Mouse (Mus musculus) CD4-positive, CD25-positive, alpha-beta regulatory T cell, adult 4 months (primary cell): ENCODE measurements around the gene Ssh2. TPM values are rescaled to one million over a fixed set of nuclear protein-coding genes. Genes with fewer than 3 reads are reported as not detected.
"Not testable (repeated sequence)": the region's sequence is repeated elsewhere in the genome, so short reads cannot be mapped to it uniquely, and the experiment has no call there.

Experiments
- ATAC-seq: one replicate; pipeline ENCODE4 v1.8.0; 2017
- polyA plus RNA-seq, 2 experiments: library from polyadenylated mRNA; unstranded; fragments of 100-300 nt; shearing (Covaris generic); gene quantifications; one replicate each; pipeline ENCODE4 v1.2.1; 2017

The Ssh2 gene
- polyA plus RNA-seq, 2 experiments from 2014 or later = 83.8 to 101 TPM

DNA sequence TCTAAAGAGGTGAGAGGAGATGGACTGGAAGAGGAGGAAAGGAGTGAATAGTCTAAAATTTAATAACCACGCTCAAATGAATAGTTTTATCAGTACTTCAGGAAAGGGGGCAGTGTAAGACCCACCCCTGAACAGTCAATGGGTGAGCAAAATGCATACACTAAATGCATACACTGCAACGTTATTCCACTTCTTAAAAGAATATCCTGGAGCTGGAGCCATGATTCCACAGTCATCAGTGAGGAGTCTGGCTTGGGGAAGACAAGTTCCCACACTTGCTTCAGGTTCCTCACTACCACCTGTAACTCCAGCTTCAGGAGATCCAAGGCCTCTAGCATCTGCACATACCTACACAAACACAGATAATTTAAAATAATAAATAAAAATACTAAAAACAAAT lies 133.6 kb downstream of the Ssh2 start:
- no peak for ATAC-seq

DNA sequence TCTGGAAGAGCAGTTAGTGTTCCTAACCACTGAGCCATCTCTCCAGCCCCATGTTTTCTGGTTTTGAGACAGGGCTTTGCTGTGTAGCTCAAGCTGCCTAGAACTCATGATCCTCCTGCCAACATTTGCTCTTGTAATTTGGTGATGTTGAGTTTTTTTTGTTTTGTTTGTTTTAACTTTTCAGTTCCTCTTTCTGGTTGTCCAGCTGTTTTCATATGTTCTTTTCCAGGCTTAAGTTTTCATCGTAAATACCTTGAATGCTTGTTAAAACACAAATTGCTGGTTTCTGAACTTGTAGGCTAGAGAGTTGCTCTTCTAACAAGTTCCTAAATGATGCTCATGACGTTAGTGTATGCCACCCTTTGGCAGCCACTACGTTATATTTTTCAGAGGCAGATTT lies 139.0 kb downstream of the Ssh2 start:
- no peak for ATAC-seq

DNA sequence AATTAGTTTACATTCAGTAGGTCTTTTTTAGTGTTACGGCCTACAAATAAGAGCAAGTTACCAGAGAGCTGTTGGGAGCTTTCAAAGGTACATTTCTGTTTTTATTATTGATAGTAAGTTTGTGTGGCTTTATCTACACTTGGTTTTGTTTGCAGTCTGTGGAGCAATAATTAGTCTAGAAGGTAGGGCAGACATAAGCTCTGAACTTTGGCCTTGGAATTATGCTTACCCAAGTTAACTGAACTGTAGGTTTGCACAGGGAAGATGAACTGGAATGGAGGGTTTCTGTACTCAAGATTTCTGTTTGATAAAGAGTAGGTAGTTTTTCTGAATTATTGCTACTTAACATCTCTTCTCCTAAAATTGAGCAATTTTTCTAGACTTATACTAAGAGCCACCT lies 141.8 kb downstream of the Ssh2 start:
- no peak for ATAC-seq

DNA sequence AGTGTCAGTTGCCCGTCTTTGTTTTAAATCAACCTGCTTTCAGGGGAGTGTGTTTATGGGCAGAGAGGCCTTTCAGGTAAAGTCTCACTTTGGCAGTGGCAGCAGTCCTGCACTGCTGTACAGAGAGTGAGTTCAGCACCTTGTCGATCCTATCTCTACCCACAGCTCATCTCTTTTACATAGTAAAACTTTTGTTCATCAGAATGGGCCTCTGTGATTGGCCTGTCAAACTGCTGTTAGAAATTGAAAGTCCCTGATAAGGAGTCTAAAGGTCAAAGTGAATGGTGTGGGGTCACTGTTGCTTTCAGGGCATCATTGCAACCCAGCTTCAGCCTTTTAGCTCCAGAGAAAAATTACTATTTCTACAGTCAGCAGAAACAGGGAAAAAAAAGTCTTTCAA lies 147.4 kb downstream of the Ssh2 start:
- peak; percentile 58 for ATAC-seq

DNA sequence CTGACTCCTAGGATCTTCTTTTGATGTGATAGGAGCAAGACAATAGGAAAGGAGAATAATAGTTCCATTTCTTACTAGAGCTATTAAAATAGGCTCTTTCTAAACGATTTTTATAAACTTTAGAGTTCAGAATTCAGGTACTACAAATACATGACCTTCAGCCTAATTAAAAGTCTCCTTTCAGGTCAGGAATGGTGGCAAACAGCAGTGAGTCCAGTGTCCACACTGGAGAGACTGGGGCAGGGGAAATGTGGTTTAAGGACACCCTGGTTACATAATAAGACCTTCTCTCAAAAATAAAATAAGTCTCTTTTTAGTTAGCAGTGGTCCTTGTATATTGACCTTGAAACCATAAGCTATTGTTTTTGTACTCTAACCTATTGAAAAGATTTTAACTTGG lies 148.3 kb downstream of the Ssh2 start:
- no peak for ATAC-seq

DNA sequence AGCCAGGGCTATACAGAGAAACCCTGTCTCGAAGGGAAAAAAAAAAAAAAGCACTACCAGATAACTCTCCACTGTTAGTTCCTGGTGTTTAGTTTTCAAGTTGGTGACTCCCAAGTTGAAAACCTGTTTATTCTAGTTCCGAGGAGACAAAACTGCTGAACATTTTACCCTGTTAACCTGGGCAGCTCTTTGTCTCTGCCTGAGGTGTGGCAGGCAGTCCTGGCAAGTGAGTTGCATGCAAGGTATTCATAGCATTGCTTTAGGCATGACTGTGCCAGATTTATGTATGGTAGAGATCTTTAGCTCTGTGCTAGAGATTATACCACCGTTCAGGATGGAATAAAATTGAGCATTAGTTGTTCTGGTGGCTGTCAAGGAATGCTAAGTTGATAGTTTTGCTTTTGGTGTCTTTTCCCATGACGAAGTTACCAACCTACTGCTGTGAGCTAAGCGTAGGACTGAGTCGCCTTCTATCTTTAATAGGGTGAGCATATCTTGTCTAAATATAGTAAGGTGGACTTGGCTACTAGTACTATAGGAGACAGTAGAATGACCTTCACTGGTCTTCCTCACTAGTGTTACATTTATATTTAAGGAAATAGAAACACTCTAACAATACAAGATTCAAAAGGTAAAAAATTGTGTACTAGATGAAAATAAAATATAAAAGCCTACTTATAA lies 149.8 kb downstream of the Ssh2 start:
- ATAC-seq = no peak

DNA sequence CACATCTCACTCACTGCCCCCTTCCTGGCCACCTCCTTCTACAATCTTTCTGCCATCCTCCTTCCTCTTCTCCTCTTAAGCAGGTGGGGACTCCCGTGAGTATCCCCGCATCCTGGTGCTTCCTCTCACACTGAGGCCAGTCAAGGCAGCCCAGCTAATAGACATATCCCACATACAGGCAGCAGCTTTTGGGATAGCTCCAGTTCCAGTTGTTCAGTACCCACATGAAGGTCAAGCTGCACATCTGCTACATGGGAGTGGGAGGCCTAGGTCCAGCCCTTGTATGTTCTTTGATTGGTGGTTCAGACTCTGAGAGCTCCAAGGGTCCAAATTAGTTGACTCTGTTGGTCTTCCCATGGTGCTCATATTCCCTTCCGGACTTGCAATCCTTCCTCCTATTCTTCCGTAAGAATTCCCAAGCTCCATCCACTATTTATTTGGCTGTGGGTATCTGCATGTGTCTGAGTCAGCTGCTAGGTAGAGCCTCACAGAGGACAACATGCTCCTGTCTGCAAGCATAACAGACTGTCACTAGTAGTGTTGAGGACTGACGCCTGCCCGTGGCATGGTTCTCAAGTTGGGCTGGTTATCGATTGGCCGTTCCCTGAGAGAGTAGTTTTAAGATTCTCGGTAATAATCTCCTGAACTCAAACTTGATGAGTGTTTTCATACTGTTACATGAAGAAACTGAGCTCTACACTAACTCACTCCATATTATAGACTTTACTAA lies 151.6 kb downstream of the Ssh2 start:
- ATAC-seq = no peak

DNA sequence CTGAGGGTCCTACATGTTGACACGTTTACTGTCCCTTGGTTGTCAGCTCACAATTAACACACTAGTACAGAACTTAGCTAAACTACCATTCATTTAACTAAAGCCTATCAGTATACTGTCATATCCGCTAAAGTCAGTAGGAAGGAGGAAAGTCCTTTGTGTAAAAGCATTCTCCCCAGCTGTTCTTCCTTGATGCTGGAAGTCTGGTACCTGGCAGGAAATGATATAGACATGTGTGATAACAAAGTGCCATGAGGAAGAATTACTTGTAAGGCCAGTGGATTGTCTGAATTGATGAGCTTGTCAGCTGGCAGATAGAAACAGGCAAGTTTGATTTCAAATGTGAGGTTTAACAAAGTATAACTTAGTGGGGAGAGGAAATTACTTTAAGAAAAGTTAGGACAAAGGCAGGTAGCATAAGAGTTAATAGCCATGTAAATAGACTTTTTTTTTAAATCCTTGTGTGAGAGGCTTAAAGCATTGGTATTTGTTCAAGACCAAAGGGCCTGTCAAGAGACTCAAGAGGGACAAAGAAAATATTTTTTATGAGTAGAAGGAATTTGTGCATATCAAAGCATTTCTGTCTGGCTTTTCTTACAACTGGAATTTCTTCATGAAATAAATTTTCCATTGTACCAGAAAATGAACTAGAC lies 153.2 kb downstream of the Ssh2 start:
- no peak for ATAC-seq

DNA sequence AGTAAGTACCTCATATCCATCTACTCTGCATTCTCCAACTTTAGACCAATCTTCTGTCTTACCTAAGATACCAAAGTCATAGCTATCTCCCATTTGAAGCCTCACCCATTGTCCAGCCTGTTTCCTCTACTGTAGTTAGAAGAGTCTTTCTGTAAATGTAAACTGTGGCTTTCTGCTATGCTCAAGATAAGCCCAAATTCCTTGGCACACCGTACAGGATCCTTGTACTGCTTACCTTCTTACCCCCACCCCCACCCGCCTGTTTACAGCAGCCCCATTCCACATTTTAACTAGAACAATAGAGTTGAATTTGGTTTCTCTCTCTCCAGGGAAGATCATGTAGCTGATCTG lies 153.7 kb downstream of the Ssh2 start:
- no peak for ATAC-seq

DNA sequence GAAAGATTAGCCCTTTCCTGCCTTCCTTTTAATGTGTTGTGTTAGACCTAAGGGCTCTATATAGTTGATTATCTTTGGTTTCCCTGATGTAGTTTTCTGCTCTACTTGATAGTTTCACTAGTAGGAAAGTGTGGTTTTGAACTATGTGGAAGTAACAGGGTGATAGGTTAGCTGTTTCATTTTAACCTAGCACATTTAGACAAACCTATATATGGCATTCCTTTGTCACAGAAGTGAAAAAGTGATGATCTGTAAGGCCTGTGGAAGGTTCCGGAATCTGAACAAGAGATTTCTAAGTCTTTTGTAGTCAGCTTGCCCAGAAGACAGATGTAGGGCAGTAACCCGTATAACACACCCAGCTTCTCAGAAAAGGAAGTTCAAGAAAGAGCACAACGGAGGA lies 155.0 kb downstream of the Ssh2 start:
- ATAC-seq = peak; percentile 70

DNA sequence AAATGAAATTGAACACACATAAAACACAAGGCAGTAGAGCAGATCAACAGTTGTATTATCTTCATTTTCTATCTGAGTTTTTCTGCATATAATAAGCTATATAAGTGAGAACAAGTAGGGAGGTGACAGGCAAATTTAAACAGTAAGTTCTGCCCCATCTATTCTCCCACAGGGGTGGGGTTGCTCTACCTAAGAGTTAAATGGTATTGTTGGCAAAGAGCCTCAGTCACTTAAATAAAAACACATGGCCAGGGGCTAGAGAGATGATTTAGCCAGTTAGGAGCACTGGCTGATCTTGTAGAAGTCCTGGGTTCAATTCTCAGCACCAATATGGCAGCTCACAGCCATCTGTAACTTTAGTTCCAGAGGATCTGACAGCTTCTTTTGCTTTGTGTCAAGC lies 155.6 kb downstream of the Ssh2 start:
- peak; percentile 23 for ATAC-seq

DNA sequence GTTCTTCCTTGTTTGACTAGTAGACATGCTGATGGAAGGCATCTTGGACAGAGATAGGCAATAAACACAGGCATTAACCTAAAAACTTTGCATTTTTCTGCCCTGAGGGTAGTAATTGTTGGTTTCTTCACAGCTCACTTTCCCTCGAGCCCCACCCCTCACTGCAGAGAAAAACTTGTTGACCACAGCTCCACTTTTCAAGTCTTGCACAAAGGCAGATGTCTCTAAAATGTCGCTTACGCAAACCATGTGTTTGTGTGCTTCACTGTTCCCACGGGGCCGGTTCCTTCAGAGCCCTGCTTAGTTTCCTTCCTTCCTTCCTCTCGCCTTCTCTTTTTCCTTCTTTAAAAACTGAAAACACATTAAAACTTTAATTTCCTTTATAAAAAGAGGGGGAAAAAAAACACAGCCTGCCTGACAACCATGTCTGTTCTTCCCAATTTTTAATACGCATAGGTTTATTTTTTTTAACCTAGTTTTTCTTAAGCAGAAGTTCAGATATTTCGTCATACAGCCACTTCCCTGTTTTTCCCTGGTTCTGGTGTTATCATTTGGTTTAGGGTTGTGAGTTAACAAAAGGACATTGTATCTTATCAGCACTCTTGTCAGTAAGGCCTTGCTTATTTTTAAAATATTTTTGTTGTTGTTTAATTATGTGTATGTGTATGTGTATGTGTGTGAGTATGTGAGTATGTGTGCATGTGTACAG lies 156.3 kb downstream of the Ssh2 start:
- peak; percentile 42 for ATAC-seq

DNA sequence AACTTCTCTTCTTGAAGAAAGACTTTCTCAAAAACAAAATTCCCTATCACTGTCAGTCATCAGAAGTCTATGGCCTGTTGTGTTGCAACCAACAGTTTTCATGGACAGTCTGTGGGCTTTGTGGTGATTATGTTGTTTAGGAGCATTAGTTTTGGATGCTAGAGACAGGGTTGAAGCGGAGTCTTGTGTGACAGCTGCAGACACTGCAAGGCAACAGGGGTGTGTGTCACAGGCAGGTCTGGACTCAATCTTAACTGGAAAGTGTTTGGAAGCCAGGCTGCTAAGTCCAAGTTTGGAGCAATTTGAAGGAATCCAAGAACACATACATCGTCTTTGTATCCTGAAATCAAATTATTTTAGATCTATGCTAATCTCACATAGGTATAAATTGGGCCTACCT lies 162.5 kb downstream of the Ssh2 start:
- ATAC-seq = no peak

DNA sequence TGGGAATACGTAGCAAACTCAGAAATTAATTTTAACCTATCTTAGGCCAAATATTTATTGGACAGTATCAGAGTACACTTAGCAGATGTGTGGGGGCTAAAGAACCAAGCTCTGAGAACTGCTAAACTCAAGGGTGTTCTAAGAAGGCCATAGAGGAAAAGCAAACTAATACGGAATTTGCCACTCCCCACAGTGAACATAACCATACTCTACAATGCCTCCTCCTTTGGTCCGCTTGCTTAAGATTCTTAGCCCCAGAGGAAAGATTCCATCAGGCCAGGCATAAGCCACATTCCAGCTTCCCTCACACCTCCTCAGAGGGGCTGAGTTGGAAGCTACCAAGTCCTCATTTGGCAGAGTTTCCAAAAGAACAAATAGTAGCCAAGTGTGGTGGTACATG lies 165.1 kb downstream of the Ssh2 start:
- ATAC-seq = no peak

DNA sequence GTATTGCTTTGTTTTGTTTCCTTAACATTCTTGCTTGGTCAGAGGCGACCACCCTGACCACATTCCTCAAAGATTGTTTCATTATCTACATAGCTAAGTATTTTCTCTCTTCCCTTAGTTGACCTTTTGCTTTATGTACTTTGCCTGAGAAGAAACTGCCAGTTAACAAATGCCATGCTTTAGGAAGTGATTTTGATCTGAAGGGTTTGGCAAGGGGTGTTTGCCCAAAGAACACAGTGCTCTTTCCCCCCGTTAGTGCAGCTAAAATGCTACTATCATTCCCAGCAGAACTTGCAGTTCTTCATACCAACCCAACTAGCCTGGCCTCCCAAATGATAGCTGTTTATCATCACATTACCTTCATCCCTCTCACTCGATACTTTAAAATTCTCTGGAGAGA lies 168.1 kb downstream of the Ssh2 start:
- ATAC-seq = no peak

DNA sequence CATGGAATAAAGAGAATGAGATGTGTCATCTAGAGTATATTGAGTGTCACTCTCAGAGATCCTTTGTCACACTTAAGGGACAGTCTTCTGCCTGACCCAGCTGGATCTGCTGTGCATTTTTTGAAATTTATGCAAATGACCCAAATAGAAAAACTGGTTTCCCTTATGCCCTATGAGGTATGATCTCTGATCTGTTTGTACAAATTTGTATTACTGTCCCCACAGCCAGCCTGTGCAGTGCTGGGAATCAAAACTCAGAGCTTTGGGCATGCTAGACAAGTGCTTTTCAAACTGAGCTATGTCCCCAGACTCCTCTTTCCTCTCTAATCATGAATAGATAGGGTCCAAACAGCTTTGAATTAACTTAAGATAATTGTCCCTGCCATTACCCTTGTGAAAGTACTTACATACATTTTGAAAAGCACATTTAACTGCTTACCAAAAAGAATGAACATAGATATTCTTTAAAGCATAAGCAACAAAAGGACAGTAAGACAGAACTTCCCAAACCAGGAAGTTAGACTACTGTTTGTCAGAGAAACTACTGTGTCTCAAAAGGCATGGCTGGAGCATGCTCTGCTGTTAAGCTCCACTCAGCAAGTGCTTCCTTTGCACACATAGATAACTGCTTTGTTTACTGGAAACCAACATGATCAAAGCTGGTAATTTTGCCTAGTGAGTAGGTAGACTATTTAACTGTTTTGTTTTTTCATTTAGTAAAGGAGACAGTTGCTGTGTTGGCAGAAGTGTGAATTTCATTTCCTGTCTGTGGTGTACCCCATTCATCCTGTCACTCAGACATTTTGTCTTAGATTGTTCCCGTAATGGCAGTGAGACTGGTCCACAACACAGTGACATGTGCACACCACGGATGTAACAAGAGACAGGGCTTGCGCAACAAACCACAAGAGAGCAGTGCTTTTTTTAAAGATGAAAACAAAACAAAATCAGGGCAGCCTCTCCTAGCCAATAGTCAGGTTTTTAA lies 169.9 kb downstream of the Ssh2 start:
- peak; percentile 96 for ATAC-seq

DNA sequence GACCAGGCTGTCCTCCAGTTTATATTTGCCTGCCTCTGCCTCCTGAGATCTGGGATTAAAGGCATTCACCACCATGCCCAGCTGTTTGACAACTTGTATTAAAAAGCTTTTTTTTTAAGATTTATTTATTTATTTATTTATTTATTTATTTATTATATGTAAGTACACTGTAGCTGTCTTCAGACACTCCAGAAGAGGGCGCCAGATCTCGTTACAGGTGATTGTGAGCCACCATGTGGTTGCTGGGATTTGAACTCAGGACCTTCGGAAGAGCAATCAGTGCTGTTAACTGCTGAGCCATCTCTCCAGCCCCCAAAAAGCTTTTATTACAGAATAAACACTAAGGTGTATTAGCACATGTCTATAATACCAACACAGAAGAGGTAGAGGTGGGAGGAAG lies 172.1 kb downstream of the Ssh2 start:
- not testable (repeated sequence) for ATAC-seq

DNA sequence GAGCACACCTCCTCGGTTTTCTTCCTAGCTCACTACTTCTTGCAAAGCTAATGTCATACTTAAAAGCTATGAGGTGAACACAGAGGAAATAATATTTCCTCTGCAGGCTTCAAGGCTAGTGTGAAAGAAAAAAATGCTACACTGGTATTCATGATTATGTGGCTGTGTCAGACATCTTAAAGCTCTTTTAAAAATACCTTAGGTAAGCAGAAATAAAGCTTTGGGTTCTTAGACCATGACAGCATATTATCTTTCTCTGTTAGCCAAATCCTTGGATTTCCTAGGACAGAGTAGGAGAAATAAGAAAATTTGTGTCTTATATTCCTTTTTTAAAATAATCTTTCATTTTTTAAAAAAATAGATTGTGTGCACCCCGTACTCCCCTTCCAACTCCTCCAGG lies 179.5 kb downstream of the Ssh2 start:
- ATAC-seq = no peak

DNA sequence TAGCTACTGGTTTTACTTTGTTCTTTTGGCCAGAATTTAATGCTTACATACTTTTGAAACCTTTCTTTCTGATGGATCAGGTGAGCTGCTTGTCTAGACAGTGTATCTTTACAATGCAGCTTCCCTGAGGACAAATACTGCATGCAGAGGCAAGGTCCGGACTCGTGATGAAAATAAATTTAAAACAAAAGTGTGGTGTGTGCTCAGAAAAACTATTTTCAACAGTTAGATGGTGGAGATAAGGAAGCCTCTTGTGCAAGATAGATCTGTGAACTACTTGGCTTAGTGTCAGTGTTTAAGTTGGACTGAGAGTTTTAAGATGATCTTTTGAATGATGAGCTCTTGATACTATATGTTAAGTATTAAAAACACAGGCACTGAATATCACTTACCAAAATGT lies 186.4 kb downstream of the Ssh2 start:
- ATAC-seq = no peak

DNA sequence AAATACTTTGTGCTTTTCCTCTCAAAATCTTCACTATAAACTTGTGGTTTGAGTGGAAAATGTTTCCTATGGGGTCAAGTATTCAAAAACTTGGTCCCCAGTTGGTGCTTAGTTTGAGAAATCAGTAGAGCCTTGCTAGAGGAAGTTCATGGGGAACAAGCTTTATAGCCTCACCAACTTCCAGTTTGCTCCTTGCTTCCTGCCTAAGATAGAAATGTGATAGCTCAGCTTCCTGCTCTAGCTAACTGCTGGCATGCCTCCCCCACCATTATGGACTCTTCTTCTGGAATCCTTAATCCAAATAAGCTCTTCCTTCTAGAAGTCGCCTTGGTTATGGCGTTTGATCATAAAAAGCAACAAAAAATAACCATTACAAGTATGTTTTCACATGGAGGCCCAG lies 190.2 kb downstream of the Ssh2 start:
- no peak for ATAC-seq

DNA sequence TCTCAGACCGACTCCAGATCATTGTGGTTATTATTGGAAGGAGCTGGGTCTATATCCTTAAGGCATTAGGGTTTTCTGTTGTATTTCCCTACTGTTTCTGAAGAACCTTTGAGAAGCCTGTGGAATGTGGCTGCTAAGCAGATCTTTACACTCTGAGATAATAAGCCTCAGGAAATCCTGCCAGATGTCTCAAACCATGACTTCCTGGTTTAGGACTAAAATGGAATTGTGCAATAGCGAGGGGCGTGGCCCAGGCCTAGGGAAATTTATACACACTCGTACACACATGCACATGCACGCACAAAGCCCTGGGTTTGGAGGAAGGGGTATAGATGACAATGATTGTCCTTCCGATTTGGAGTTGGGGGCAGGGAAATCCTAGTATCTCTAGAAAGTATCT lies 193.8 kb downstream of the Ssh2 start:
- ATAC-seq = no peak

DNA sequence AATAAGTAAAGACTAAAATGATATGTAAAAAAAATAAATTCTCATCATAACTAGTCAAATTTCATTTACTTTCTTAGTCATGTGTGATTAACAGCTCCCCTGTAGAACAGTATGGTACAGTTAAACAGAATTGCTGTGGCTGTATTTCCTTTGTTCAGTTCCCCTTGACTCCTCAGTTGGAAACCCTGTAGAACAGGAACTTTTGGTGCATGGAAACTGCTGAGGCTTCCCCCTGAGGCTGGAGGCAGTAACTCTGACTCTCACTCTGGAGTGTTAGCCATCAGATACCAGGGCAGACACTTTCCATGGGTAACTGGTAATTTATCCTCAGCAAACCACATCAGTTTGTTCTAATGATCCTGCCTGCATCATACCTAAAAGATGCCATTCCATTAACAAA lies 195.2 kb downstream of the Ssh2 start:
- ATAC-seq = no peak
